Comparison of ENCODE assay signal across 9 mouse cellular contexts in genomic region chr17:85686476-85687420, GRCm38 (mm10). TPM values are rescaled to one million over a fixed set of nuclear protein-coding genes. Genes with fewer than 3 reads are reported as not detected.
A peak's percentile ranks its signal among the peaks of the same experiment; 100 is the strongest.
DNase-seq lines count a peak whose midpoint lies in the region; ATAC-seq and TF ChIP-seq lines count a peak whose summit lies in the region.
"Had no signal": no experiment of that assay in that cellular context is flagged by ENCODE, and none has a peak within 500 bp of the region (broad histone marks: within the 10 kb centered on the region; RNA-seq: fewer than 3 reads in every experiment).

No protein-coding gene starts in this region.

- peaks cover 87% of the 10 kb centered on the region for H3K27me3 ChIP-seq in lung, postnatal 0 days (replicated peaks; ENCODE audit: insufficient read depth, low read length)
- H3K27me3 ChIP-seq in forebrain, embryonic 13.5 days: peaks cover 98% of the 10 kb centered on the region
- peaks cover 91% of the 10 kb centered on the region for H3K27me3 ChIP-seq in limb, embryonic 13.5 days
- peaks cover 84% of the 10 kb centered on the region for H3K27me3 ChIP-seq in stomach, embryonic 16.5 days (ENCODE audit: control insufficient read depth, insufficient read depth, low read length)

- no peaks in the 10 kb centered on the region for H3K36me3 ChIP-seq in lung, postnatal 0 days (ENCODE audit: insufficient read depth, low read length)
- H3K36me3 ChIP-seq in forebrain, embryonic 13.5 days (ENCODE audit: poor library complexity, severe bottlenecking): no peaks in the 10 kb centered on the region
- H3K36me3 ChIP-seq in limb, embryonic 13.5 days: no peaks in the 10 kb centered on the region
- no peaks in the 10 kb centered on the region for H3K36me3 ChIP-seq in stomach, embryonic 16.5 days (ENCODE audit: control insufficient read depth, insufficient read depth, low read length)

- no peak for ATAC-seq in lung, postnatal 0 days
- ATAC-seq in forebrain, embryonic 13.5 days: no peak
- no peak for ATAC-seq in limb, embryonic 13.5 days (ENCODE audit: low FRiP score, low read depth)
- ATAC-seq in stomach, embryonic 16.5 days (ENCODE audit: insufficient read depth, low FRiP score): no peak
- no peak for ATAC-seq in erythroblast, adult 5-6 weeks (replicated peaks; ENCODE audit: low FRiP score, poor library complexity, severe bottlenecking)

- H3K27ac ChIP-seq in lung, postnatal 0 days (ENCODE audit: low read length): no peak overlapping the region
- no peak overlapping the region for H3K27ac ChIP-seq in forebrain, embryonic 13.5 days
- peak overlapping the region; percentile 84 for H3K27ac ChIP-seq in limb, embryonic 13.5 days
- H3K27ac ChIP-seq in stomach, embryonic 16.5 days (ENCODE audit: low read length): no peak overlapping the region

- no peak for TF ChIP-seq EP300 in lung, postnatal 0 days (IDR thresholded peaks at IDR 0.05)

- no peaks in the 10 kb centered on the region for H3K9me3 ChIP-seq in lung, postnatal 0 days (ENCODE audit: low read length)
- H3K9me3 ChIP-seq in forebrain, embryonic 13.5 days (replicated peaks): no peaks in the 10 kb centered on the region
- H3K9me3 ChIP-seq in limb, embryonic 13.5 days: no peaks in the 10 kb centered on the region
- H3K9me3 ChIP-seq in stomach, embryonic 16.5 days (replicated peaks; ENCODE audit: control insufficient read depth, low read length): no peaks in the 10 kb centered on the region

- no peak for TF ChIP-seq CTCF in lung, postnatal 0 days (IDR thresholded peaks at IDR 0.05)

- peak overlapping the region; percentile 78 for H3K4me2 ChIP-seq in lung, postnatal 0 days (replicated peaks; ENCODE audit: low read depth, low read length)
- H3K4me2 ChIP-seq in forebrain, embryonic 13.5 days: peak overlapping the region; percentile 75
- H3K4me2 ChIP-seq in limb, embryonic 13.5 days (replicated peaks): peak overlapping the region; percentile 82
- H3K4me2 ChIP-seq in stomach, embryonic 16.5 days (ENCODE audit: low read depth, low read length): peak overlapping the region; percentile 80

- DNase-seq in lung, postnatal 0 days (ENCODE audit: low spot score): no peak
- no peak for DNase-seq in lung, postnatal 14 days
- DNase-seq in adipocyte (ENCODE audit: low spot score): no peak
- no peak for DNase-seq in right cerebral cortex, postnatal 4 days
- DNase-seq: lung, adult 18-20 months had no signal

- WGBS in lung, postnatal 0 days: 6% methylated on average over 42 of the region's 42 CpGs
- 2% methylated on average over 42 of the region's 42 CpGs for WGBS in forebrain, embryonic 13.5 days
- WGBS in limb, embryonic 13.5 days: 3% methylated on average over 42 of the region's 42 CpGs
- 8% methylated on average over 42 of the region's 42 CpGs for WGBS in stomach, embryonic 16.5 days

- H3K4me1 ChIP-seq in lung, postnatal 0 days (ENCODE audit: insufficient read depth, low read depth, low read length): no peaks in the 10 kb centered on the region; the same call in none of the 2 replicates
- H3K4me1 ChIP-seq in forebrain, embryonic 13.5 days: peaks cover 22% of the 10 kb centered on the region
- H3K4me1 ChIP-seq in limb, embryonic 13.5 days: peaks cover 65% of the 10 kb centered on the region
- peaks cover 12% of the 10 kb centered on the region for H3K4me1 ChIP-seq in stomach, embryonic 16.5 days (ENCODE audit: control insufficient read depth, insufficient read depth, low read length)

- peak overlapping the region; percentile 41; the same call in 1 of the 2 replicates for H3K4me3 ChIP-seq in lung, postnatal 0 days (ENCODE audit: low read depth, low read length)
- peak overlapping the region; percentile 43 for H3K4me3 ChIP-seq in forebrain, embryonic 13.5 days
- H3K4me3 ChIP-seq in limb, embryonic 13.5 days: peak overlapping the region; percentile 65
- H3K4me3 ChIP-seq in stomach, embryonic 16.5 days (replicated peaks; ENCODE audit: low read length): peak overlapping the region; percentile 58

- H3K9ac ChIP-seq in lung, postnatal 0 days (replicated peaks; ENCODE audit: low read depth): no peak overlapping the region
- H3K9ac ChIP-seq in forebrain, embryonic 13.5 days: 0 out of 2 replicates have a peak overlapping the region, but pooled peaks have one; percentile 46
- peak overlapping the region; percentile 86 for H3K9ac ChIP-seq in limb, embryonic 13.5 days
- H3K9ac ChIP-seq in stomach, embryonic 16.5 days (ENCODE audit: low read length): peak overlapping the region; percentile 49

RNA-seq across cellular contexts. Expression of gene Six2, which starts 1.3 kb away (rescaled TPM):
- polyA plus RNA-seq in lung, postnatal 0 days (2015; fragmentation: Nextera tagmentation; extraction: Ambion mirVana): not detected in 2 replicates
- polyA plus RNA-seq in forebrain, embryonic 13.5 days (2015; fragmentation: Nextera tagmentation; extraction: Ambion mirVana): 0.37 and 0.74 TPM in 2 replicates
- polyA plus RNA-seq in limb, embryonic 13.5 days (2015; fragmentation: Nextera tagmentation; extraction: Ambion mirVana): 8.7 and 9.7 TPM in 2 replicates
- polyA plus RNA-seq in stomach, embryonic 16.5 days (2015; fragmentation: Nextera tagmentation; extraction: Ambion mirVana): 2.6 and 3.4 TPM in 2 replicates
- not detected in 2 replicates for total RNA-seq in erythroblast, adult 5-6 weeks (2015; ENCODE audit: low replicate concordance)
- total RNA-seq in erythroblast, adult 5-6 weeks (2017; ENCODE audit: low replicate concordance): not detected in 2 replicates
